Mouse (Mus musculus) intestine, embryonic 14.5 days (tissue): ENCODE results near the gene Ubxn10. TPM values are rescaled to one million over a fixed set of nuclear protein-coding genes. Genes with fewer than 3 reads are reported as not detected.

Experiments used
- ATAC-seq: fragments of 200-750 bp; cut with Nextera tagmentation; replicated peaks from 2 replicates; pipeline ENCODE4 v1.8.0; 2017; ENCODE audit warnings: low read depth, moderate number of reproducible peaks, moderate TSS enrichment, moderate library complexity; ENCODE audit not compliant: low FRiP score, low TSS enrichment
- DNase-seq: peaks from one replicate; pipeline ENCODE4 v3.0.0-alpha.2; 2018; ENCODE audit warnings: low spot score
- H3K27ac ChIP-seq: fragments of 300-500 bp; sonication (generic); 2 replicates; pipeline ENCODE4 v1.5.1; 2014; ENCODE audit warnings: low read depth, mild to moderate bottlenecking, control low read depth
- H3K27me3 ChIP-seq: fragments of 300-500 bp; sonication (generic); replicated peaks from 2 replicates; pipeline ENCODE4 v1.6.1; 2014; ENCODE audit warnings: low read length, control low read depth; ENCODE audit not compliant: control insufficient read depth, insufficient read depth
- H3K36me3 ChIP-seq: fragments of 300-500 bp; sonication (generic); 2 replicates; pipeline ENCODE4 v1.6.1; 2014; ENCODE audit warnings: low read length, control low read depth; ENCODE audit not compliant: control insufficient read depth, insufficient read depth
- H3K4me1 ChIP-seq: fragments of 300-500 bp; sonication (generic); replicated peaks from 2 replicates; pipeline ENCODE4 v1.6.1; 2014; ENCODE audit warnings: low read length, control low read depth, mixed read lengths; ENCODE audit not compliant: control insufficient read depth, insufficient read depth
- H3K4me2 ChIP-seq: fragments of 300-500 bp; sonication (generic); 2 replicates; pipeline ENCODE4 v1.6.1; 2014; ENCODE audit warnings: low read length
- H3K4me3 ChIP-seq: fragments of 300-500 bp; sonication (generic); 2 replicates; pipeline ENCODE4 v1.5.1; 2014; ENCODE audit warnings: low read depth, low read length, control low read depth, mixed read lengths
- H3K9ac ChIP-seq: fragments of 300-500 bp; sonication (generic); 2 replicates; pipeline ENCODE4 v1.6.1; 2014; ENCODE audit warnings: mild to moderate bottlenecking, low read length
- H3K9me3 ChIP-seq: fragments of 300-500 bp; sonication (generic); 2 replicates; pipeline ENCODE4 v1.6.1; 2016; ENCODE audit warnings: low read length, control low read depth; ENCODE audit not compliant: control insufficient read depth
- WGBS: fragments of 180-500 bp; shearing (Covaris S2); extraction: QIAGEN DNeasy Blood & Tissue Kit; methylation state at CpG from one replicate; pipeline ENCODE4 v1.1.7; 2014; 5-methylcytosine and 5-hydroxymethylcytosine counted together
- polyA plus RNA-seq: library from polyadenylated mRNA; unstranded; fragments of >200 nt; fragmentation: Nextera tagmentation; extraction: Ambion mirVana; gene quantifications from 2 replicates; pipeline ENCODE4 v1.2.1, GENCODE M21; 2014

The Ubxn10 gene
- polyA plus RNA-seq, 1 experiment from 2014 or later: 1.8 TPM

DNA sequence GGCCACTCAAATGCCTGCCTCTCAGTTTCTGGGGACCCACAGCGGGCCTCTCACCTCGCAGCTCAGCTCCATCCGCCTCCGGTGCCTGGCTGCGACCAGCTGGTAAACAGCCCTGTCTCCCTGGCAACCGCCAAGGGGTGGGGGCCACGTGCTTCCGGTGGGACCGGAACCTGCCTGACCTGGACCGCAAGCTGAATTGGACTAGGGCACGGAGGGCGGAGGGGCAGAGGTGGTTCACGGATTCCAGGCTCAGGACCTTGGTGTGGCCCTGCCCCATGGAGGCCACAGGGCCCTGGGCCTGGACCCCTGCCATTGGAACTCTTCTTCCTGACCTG is 11.9 kb downstream of the Ubxn10 start:
- H3K36me3 ChIP-seq: no peaks in the 10 kb centered on the region
- H3K27me3 ChIP-seq: no peaks in the 10 kb centered on the region
- DNase-seq (peak; percentile 83), ATAC-seq (peak; percentile 77)
- peaks cover 8% of the 10 kb centered on the region for H3K4me1 ChIP-seq
- 7% methylated on average over 13 of the region's 13 CpGs for whole genome bisulfite sequencing
- peak overlapping the region; percentile 14; the same call in 1 of the 2 replicates for H3K9ac ChIP-seq
- peak overlapping the region; percentile 18; the same call in 1 of the 2 replicates for H3K4me3 ChIP-seq
- H3K4me2 ChIP-seq: peak overlapping the region; percentile 52
- peak overlapping the region; percentile 34 for H3K27ac ChIP-seq
- no peaks in the 10 kb centered on the region for H3K9me3 ChIP-seq

DNA sequence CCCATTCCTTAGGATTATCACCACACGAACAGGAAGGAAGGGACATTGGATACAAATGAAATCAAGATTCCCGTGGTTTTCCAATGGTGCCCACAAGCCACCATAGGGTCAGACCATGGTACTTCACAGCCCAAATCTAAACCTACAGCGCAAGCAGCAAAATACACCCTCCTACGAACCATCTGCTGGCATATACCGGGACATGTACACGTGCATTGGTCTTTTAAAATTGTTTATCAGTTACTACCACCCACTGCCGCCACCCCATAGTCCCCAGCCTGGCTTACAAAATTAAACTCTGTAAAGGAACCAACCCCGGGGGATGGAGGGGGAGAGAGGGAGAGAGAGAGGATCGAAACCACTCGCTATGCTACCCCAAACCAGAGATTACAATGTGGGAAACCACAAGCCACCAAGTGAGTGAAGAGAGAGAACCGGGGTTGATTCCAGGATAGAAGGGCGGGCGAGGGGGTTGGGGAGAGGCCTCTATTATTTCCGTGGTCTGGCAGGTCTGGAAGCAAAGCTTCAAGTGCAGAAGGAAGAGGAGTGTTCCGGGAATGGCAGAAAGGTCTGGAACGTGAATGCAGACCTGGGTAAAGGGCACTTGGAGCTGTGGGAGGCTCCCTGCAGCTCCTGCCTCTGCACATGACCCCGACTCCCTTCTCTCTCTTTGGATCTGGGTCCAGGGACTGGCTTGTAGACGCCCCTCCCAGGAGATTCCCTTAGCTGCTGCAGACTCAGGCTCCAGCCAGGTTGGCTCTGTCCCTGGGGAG is 12.4 kb downstream of the Ubxn10 start, which contains the start of gene Pla2g2c:
Pla2g2c (plus strand) TSS at position 439 of the 773 bp plus-strand sequence.
- H3K9me3 ChIP-seq: no peaks in the 10 kb centered on the region
- peak within 1 kb of the TSS; percentile 14; the same call in 1 of the 2 replicates for H3K9ac ChIP-seq

GRCm38 (mm10) chr4:138723493-138724281 is 13.3 kb downstream of the Ubxn10 start:
- ATAC-seq: no peak
- WGBS: 57% methylated on average over 15 of the region's 15 CpGs
- peaks cover 8% of the 10 kb centered on the region for H3K4me1 ChIP-seq
- no peak for DNase-seq
- no peak overlapping the region for H3K27ac ChIP-seq
- H3K27me3 ChIP-seq: no peaks in the 10 kb centered on the region
- H3K9me3 ChIP-seq: no peaks in the 10 kb centered on the region
- H3K4me3 ChIP-seq: no peak overlapping the region
- no peak overlapping the region for H3K4me2 ChIP-seq
- H3K9ac ChIP-seq: no peak overlapping the region
- no peaks in the 10 kb centered on the region for H3K36me3 ChIP-seq

More for the DNA sequence above, 12.4 kb downstream of the Ubxn10 start, which contains the start of gene Pla2g2c:
- peak within 1 kb of the TSS; percentile 52 for H3K4me2 ChIP-seq
- peak within 1 kb of the TSS; percentile 34 for H3K27ac ChIP-seq
- DNase-seq (no peak), ATAC-seq (0 out of 2 replicates have a peak, but pooled peaks have one; percentile 9)
- 48% methylated on average over 18 of the region's 18 CpGs for WGBS
- no peaks in the 10 kb centered on the region for H3K36me3 ChIP-seq
- H3K4me1 ChIP-seq: peaks cover 8% of the 10 kb centered on the region
- no peaks in the 10 kb centered on the region for H3K27me3 ChIP-seq
- peak within 1 kb of the TSS; percentile 18; the same call in 1 of the 2 replicates for H3K4me3 ChIP-seq

DNA sequence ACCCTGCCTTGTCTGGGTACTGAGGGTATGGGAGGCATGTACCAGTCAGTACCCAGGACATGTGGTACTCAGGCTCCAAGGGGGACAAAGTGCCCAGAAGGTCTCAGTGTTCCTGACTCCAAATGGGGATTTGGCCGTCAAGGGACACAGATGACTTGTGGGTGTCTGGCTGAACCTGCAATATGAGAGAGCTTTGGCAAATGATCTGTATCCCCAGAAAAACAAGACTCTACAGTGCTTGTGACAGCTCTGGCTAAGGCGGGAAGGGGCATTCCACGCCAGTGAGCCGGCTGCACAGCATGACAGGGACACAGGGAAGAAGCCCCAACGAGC is 17.7 kb downstream of the Ubxn10 start:
- ATAC-seq (no peak), DNase-seq (no peak)
- Histone ChIP-seq H3K4me2 (no peak overlapping the region), H3K36me3 (no peaks in the 10 kb centered on the region), H3K9ac (no peak overlapping the region), H3K4me3 (no peak overlapping the region), H3K27me3 (no peaks in the 10 kb centered on the region), H3K27ac (no peak overlapping the region), H3K4me1 (no peaks in the 10 kb centered on the region; the same call in 1 of the 2 replicates), H3K9me3 (no peaks in the 10 kb centered on the region)
- 82% methylated on average over 5 of the region's 5 CpGs for WGBS

- Histone ChIP-seq H3K4me3 (no peak overlapping the region), H3K4me2 (no peak overlapping the region), H3K36me3 (no peaks in the 10 kb centered on the region), H3K4me1 (no peaks in the 10 kb centered on the region), H3K9me3 (no peaks in the 10 kb centered on the region), H3K27me3 (no peaks in the 10 kb centered on the region), H3K27ac (no peak overlapping the region), H3K9ac (no peak overlapping the region)
- ATAC-seq: no peak
- WGBS: 71% methylated on average over 5 of the region's 5 CpGs
- DNase-seq: no peak
Measured at GRCm38 (mm10) chr4:138718586-138719263, 18.2 kb downstream of the Ubxn10 start.

- ATAC-seq (no peak), DNase-seq (no peak)
- Histone ChIP-seq H3K9me3 (no peaks in the 10 kb centered on the region), H3K4me3 (no peak overlapping the region), H3K4me1 (no peaks in the 10 kb centered on the region), H3K27ac (no peak overlapping the region), H3K4me2 (no peak overlapping the region), H3K27me3 (no peaks in the 10 kb centered on the region), H3K36me3 (no peaks in the 10 kb centered on the region), H3K9ac (no peak overlapping the region)
- 81% methylated on average over 9 of the region's 9 CpGs for WGBS
Measured at GRCm38 (mm10) chr4:138716697-138717096, 20.3 kb downstream of the Ubxn10 start.

DNA sequence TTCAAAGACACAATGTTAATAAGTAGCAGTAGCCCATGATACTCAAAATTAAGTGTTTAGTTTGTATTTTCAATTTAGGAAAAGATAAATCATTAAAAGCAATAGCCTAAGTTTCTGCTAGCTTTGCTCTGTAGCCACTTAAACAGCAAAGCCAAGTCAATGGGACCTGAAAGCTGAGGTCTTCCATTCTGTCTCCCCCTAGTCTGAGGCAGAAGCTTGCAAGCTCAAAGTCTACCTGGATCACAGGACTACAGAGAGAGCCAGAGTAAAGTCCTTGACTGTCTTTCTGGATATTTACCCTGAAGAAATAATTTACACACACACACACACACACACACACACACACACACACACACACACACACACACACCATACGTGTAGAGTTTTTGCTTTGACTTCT is 22.8 kb downstream of the Ubxn10 start:
- ATAC-seq: no peak
- H3K4me1 ChIP-seq: no peaks in the 10 kb centered on the region
- WGBS: 80% methylated on average over 1 of the region's 1 CpGs

GRCm38 (mm10) chr4:138712621-138713020 is 24.3 kb downstream of the Ubxn10 start:
- DNase-seq (no peak), ATAC-seq (no peak)
- no peak overlapping the region for H3K27ac ChIP-seq
- H3K9me3 ChIP-seq: no peaks in the 10 kb centered on the region
- no peak overlapping the region for H3K4me2 ChIP-seq
- H3K36me3 ChIP-seq: no peaks in the 10 kb centered on the region
- no peaks in the 10 kb centered on the region for H3K27me3 ChIP-seq
- 70% methylated on average over 8 of the region's 8 CpGs for whole genome bisulfite sequencing
- no peaks in the 10 kb centered on the region for H3K4me1 ChIP-seq
- no peak overlapping the region for H3K4me3 ChIP-seq
- H3K9ac ChIP-seq: no peak overlapping the region

More for the DNA sequence above, 22.8 kb downstream of the Ubxn10 start:
- H3K27ac ChIP-seq: no peak overlapping the region
- H3K4me3 ChIP-seq: no peak overlapping the region
- no peak overlapping the region for H3K4me2 ChIP-seq
- H3K9me3 ChIP-seq: no peaks in the 10 kb centered on the region
- no peaks in the 10 kb centered on the region for H3K36me3 ChIP-seq
- no peak for DNase-seq
- H3K9ac ChIP-seq: no peak overlapping the region
- H3K27me3 ChIP-seq: no peaks in the 10 kb centered on the region
